In the genomic region with DNA sequence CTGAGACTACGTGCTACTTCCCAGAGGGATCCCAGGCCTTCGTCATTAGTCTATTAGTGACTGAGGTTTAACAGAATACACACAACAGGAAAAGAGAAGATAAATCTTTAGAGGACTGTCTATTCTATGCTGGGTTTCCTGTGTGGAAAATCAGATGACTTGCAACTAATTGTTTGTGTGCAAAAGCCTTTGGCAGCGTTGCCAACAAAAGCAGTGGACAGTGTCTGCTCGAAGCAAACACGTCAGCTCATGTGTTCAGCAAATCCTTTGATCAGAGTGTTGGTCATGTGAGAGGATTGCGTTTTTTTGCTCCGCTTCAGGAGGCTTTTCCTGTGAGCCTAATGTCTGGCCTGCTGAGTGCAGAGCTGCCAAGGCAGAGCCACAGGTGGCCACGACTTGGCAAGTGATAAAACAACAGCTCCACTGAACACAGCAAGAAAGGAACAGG, we compare ENCODE assay signal across 9 mouse cellular contexts.
DNase-seq lines count a peak whose midpoint lies in the region; ATAC-seq lines count a peak whose summit lies in the region.
"Had no signal": no experiment of that assay in that cellular context is flagged by ENCODE, and none has a peak within 500 bp of the region (broad histone marks: within the 10 kb centered on the region; RNA-seq: fewer than 3 reads in every experiment).

No protein-coding gene starts in this region.

- no peak overlapping the region for H3K4me2 ChIP-seq in intestine, embryonic 15.5 days (replicated peaks)
- peak overlapping the region; percentile 31 for H3K4me2 ChIP-seq in limb, embryonic 13.5 days (replicated peaks)
- H3K4me2 ChIP-seq in neural tube, embryonic 12.5 days (replicated peaks), result no peak overlapping the region

- peak; percentile 45; the same call in 1 of the 2 replicates for ATAC-seq in intestine, embryonic 15.5 days
- ATAC-seq in limb, embryonic 13.5 days (ENCODE audit: low FRiP score, low read depth), result peak; percentile 76
- ATAC-seq in neural tube, embryonic 12.5 days (ENCODE audit: low FRiP score, low read depth), result peak; percentile 90
- ATAC-seq in inflammation-experienced regulatory T-cells, adult 6 months, result no peak

- H3K36me3 ChIP-seq in intestine, embryonic 15.5 days, result no peaks in the 10 kb centered on the region
- no peaks in the 10 kb centered on the region for H3K36me3 ChIP-seq in limb, embryonic 13.5 days
- H3K36me3 ChIP-seq in neural tube, embryonic 12.5 days, result no peaks in the 10 kb centered on the region

- DNase-seq in adrenal gland, adult 2 months, result peak; percentile 53
- DNase-seq in adrenal gland, adult 18-20 months (ENCODE audit: low spot score in 2 of 2), result no peak
- DNase-seq in cerebellum, postnatal 36 days, result peak; percentile 54 to 56
- peak; percentile 2 to 20 for DNase-seq in frontal cortex, postnatal 36 days (ENCODE audit: low spot score in 2 of 2)

- WGBS in intestine, embryonic 15.5 days, result 20% methylated on average over 8 of the region's 8 CpGs
- WGBS in limb, embryonic 13.5 days, result 20% methylated on average over 8 of the region's 8 CpGs
- 10% methylated on average over 8 of the region's 8 CpGs for WGBS in neural tube, embryonic 12.5 days

- H3K9ac ChIP-seq in intestine, embryonic 15.5 days, result no peak overlapping the region
- H3K9ac ChIP-seq in limb, embryonic 13.5 days, result no peak overlapping the region
- H3K9ac ChIP-seq in neural tube, embryonic 12.5 days, result no peak overlapping the region

- no peaks in the 10 kb centered on the region for H3K27me3 ChIP-seq in intestine, embryonic 15.5 days (replicated peaks)
- H3K27me3 ChIP-seq in limb, embryonic 13.5 days, result no peaks in the 10 kb centered on the region
- no peaks in the 10 kb centered on the region for H3K27me3 ChIP-seq in neural tube, embryonic 12.5 days (replicated peaks)

- no peak overlapping the region for H3K27ac ChIP-seq in intestine, embryonic 15.5 days
- no peak overlapping the region for H3K27ac ChIP-seq in limb, embryonic 13.5 days
- H3K27ac ChIP-seq in neural tube, embryonic 12.5 days, result no peak overlapping the region

- no peak overlapping the region for H3K4me3 ChIP-seq in intestine, embryonic 15.5 days (replicated peaks)
- H3K4me3 ChIP-seq in limb, embryonic 13.5 days, result no peak overlapping the region
- H3K4me3 ChIP-seq in neural tube, embryonic 12.5 days, result no peak overlapping the region
- H3K4me3 ChIP-seq: erythroblast, embryonic 14.5 days had no signal

- H3K4me1 ChIP-seq in intestine, embryonic 15.5 days (replicated peaks), result 0 out of 2 replicates have a peak, but pooled peaks cover 3% of the 10 kb centered on the region
- peaks cover 4% of the 10 kb centered on the region for H3K4me1 ChIP-seq in limb, embryonic 13.5 days
- 0 out of 2 replicates have a peak, but pooled peaks cover 12% of the 10 kb centered on the region for H3K4me1 ChIP-seq in neural tube, embryonic 12.5 days

- H3K9me3 ChIP-seq in intestine, embryonic 15.5 days, result no peaks in the 10 kb centered on the region
- no peaks in the 10 kb centered on the region for H3K9me3 ChIP-seq in limb, embryonic 13.5 days
- H3K9me3 ChIP-seq in neural tube, embryonic 12.5 days, result no peaks in the 10 kb centered on the region

Comparison
In these comparisons a context has a peak if more than half of its experiments do, and no peak if none do; other contexts are left out.
1. DNase-seq: peak in adrenal gland, adult 2 months (single experiment), cerebellum, postnatal 36 days (2 of 2) and frontal cortex, postnatal 36 days (2 of 2); none in adrenal gland, adult 18-20 months (0 of 2).